Mouse (Mus musculus) kidney, postnatal 14 days (tissue): ENCODE results near the gene Ccl11.

Source experiments
- DNase-seq: peaks from one replicate; pipeline ENCODE4 v3.0.0; 2022; ENCODE audit warnings: mixed read lengths

Gene Ccl11

GRCm38 (mm10) chr11:82057646-82058045 is at the start of gene Ccl11:
Gene Ccl11 (plus strand): TSS chr11:82057823.
- DNase-seq: no peak

GRCm38 (mm10) chr11:82010115-82010514 is 47.5 kb upstream of the Ccl11 start:
- no peak for DNase-seq

- DNase-seq: no peak
Observed at GRCm38 (mm10) chr11:82011411-82012193, 46.0 kb upstream of the Ccl11 start.

GRCm38 (mm10) chr11:82013756-82014155 is 43.9 kb upstream of the Ccl11 start:
- DNase-seq: no peak

DNA sequence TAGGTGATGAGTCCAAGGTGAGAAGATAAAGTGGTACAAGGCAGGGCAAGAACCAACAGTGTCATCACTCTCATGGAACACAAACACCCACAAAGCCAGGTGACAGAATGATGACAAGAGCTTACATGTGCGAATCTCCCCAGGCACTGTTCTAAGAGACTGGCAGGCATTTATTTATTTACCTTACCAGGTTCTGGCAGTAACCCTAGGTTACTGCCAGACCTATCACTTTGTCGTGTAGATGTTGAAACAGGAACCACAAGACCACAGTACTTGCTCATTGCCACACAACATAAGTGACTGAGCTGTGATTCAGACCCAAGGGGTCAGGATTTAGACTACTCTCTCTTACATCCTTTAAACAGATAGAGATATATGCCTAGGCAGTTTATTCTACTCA is 42.6 kb upstream of the Ccl11 start:
- no peak for DNase-seq

- no peak for DNase-seq
Observed at GRCm38 (mm10) chr11:82016181-82016780, 41.3 kb upstream of the Ccl11 start.

DNA sequence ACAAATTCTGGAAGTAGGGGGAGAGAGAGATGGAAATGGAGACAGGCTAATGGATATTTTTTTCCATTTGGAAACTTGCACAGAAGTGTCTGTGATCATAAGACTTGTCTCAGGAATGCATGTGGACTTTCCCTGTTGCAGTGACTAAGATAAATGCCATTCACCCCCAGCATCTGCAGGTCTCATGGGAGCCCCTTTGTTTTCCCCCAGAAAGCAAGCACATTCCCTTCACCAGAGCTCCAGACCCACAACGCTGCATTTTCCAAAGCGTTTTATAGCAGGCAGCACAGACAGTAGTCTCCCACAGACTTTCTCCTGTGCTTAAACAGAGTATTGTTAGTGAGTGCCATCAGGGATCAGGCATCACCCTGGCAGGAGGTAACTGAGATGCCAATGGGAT is 38.2 kb upstream of the Ccl11 start:
- DNase-seq: no peak

DNA sequence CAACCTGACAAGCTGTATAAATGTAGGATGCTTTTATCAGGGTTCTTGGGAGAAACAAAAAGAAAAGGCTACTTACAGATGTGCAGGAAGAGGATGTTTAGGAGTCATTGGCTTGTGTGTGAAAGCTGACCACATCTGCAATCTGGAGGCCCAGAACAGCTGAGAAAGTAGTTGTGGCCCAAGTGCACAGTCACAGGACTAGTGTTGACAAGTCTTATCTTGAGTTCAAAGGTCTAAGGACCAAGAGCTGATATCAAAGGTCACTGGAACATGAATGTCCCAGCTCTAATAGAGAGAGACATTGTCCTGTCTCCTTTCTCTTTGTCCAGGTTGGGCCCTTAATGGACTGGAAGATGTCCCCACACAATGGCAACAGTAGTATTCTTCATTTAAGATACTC is 37.8 kb upstream of the Ccl11 start:
- DNase-seq: no peak

GRCm38 (mm10) chr11:82021406-82021805 is 36.2 kb upstream of the Ccl11 start:
- DNase-seq: no peak

DNA sequence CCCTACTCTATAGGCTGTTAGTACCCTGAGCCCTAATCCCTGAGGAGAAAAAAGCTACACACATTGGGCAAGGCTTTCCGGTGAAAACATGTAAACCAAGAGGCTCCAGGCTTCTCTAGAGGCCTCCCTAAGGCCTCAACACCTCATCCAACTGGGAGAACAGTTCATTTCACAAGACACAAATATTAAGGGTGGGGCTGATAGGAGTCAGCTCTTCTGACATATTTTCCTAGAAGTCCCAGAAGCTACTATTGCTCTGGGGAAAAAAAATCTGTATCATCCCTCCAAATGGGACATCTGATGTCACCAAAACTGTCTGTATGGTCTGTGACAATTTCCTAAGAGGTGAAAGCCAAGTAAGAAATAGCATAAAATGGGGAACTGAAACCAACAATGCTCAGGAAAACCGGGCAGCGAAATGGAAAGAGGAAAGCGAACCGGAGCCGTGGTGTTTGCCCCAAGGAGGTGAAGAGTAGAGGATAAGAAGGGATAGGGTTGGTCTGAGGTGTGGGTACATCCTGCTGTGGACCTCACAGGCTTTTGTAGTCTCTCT is 35.0 kb upstream of the Ccl11 start:
- DNase-seq: no peak

DNA sequence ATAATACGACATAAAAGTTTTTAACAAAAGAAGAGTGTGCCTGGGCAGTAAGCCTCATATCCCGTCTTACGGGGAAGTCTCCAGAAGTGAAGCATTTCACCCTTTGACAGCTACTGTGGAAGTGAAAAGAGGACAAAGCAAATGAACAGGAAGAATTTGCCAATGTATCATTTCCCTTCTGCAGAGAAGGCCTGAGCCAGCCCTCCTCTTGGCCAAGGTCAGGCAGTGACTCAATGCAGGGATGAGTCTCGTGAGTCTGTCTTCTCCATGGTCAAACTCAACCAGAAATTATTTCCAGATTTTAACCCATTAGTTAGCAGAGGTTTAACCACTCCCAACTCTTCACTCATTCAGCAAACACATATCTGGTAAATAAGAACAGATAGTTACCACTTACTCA is 33.9 kb upstream of the Ccl11 start:
- DNase-seq: no peak

DNA sequence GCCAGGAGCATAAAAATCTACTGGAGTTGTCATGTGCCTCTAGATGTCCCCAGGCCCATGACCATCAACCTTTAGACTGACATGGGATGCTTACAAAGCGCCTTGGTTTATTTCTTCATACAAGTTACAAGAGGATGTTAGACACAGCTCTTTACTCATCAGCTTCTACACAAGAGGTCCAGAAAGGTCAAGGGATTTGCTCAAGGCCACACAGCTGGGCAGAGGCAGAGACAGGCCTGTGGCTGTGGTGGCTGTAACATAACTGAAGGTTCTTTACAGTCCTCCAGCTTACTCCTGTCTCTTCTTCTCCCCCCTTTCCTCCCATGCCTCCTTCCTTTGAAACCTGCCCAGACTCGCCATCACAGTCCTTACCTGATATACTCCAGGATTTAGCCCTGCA is 27.5 kb upstream of the Ccl11 start:
- DNase-seq: no peak

GRCm38 (mm10) chr11:82032136-82032535 is 25.5 kb upstream of the Ccl11 start:
- DNase-seq: no peak

- DNase-seq: peak; percentile 78
Observed at GRCm38 (mm10) chr11:82032678-82033344, 24.8 kb upstream of the Ccl11 start.

- no peak for DNase-seq
Observed at GRCm38 (mm10) chr11:82034446-82034845, 23.2 kb upstream of the Ccl11 start.

DNA sequence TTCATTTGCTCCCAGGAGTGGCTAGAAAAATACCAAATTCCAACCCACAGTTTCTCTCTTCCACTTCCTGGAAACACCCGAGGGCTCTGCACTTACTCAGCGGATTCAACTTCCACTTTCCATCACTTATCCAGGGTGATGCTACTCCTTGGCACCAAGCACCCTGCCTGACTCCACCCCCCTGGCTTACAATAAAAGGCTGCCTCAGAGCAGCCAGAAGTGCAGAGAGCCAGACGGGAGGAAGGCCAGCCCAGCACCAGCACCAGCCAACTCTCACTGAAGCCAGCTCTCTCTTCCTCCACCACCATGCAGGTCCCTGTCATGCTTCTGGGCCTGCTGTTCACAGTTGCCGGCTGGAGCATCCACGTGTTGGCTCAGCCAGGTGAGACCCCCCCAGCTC is 22.3 kb upstream of the Ccl11 start, which contains the start of gene Ccl2:
Ccl2 (plus strand) TSS at position 216 of the 400 bp plus-strand sequence.
- DNase-seq: peak; percentile 66

GRCm38 (mm10) chr11:82035857-82036256 is 21.8 kb upstream of the Ccl11 start:
- no peak for DNase-seq

GRCm38 (mm10) chr11:82038535-82038934 is 19.1 kb upstream of the Ccl11 start, which contains the start of gene Gm17268:
Gene Gm17268 (minus strand): TSS chr11:82038562.
- no peak for DNase-seq

- no peak for DNase-seq
Observed at GRCm38 (mm10) chr11:82039132-82039660, 18.4 kb upstream of the Ccl11 start.

GRCm38 (mm10) chr11:82041671-82042080 is 15.9 kb upstream of the Ccl11 start:
- DNase-seq: no peak

DNA sequence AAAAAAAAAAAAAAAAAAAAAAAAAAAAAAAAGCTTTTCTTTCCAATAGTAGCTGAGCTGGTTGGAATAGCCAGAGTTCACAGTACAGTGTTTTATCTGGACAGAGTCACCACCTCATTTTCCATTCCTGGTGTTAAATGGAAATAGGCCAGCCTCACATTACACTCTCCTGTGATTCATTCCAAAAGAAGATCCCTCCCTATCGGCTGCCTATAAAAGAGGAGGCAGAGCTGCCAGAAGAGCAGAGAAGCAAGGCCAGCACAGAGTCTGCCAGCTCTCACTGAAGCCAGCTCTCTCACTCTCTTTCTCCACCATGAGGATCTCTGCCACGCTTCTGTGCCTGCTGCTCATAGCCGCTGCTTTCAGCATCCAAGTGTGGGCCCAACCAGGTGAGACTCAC is 12.2 kb upstream of the Ccl11 start, which contains the start of gene Ccl7:
Ccl7 (plus strand) TSS at position 242 of the 400 bp plus-strand sequence.
- DNase-seq: no peak

DNA sequence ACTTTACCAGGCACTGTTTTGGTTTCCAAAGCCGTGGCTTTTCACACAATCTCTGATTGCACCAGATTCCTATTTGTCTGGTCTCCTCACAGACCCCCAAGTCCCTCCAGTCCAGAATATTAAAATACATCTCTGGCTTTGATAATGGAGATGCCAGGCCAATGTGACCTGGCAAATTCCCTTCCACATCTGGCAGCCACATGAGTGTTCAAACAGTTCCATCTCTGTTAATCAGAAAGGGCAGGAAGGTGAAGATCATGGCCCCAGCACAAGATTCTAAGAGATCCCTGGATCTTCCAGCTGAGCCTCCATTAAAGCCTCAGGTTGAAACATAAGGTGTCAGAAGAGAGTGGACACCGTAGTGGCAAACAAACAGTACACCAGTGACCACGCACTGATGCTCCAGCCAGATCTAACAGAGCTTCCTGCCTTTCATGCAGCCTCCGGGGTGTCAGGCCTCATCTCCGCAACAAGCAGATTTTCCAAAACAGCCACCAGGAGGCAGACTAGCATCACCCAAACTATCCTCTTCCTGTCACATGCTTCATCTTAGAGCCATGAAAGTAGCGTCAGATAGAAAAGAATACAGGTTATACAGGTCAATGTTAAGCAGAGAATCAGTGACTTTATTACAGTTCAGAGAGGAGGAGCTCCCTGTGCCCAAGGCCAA is 9.7 kb upstream of the Ccl11 start:
- peak; percentile 48 for DNase-seq

- DNase-seq: no peak
Observed at GRCm38 (mm10) chr11:82053849-82054248, 3.8 kb upstream of the Ccl11 start.
